Mouse (Mus musculus) frontal cortex, postnatal 36 days (tissue): ENCODE results near the gene Cdc42ep1.
A peak's percentile ranks its signal among the peaks of the same experiment; 100 is the strongest.
"Not testable (repeated sequence)": the region's sequence is repeated elsewhere in the genome, so short reads cannot be mapped to it uniquely, and the experiment has no call there.

ENCODE experiments used
- DNase-seq, 2 experiments: peaks; one replicate each; pipeline ENCODE4 v3.0.0; 2022; ENCODE audit warnings: low spot score in 2 of 2

The Cdc42ep1 gene

GRCm38 (mm10) chr15:78878792-78879516 lies 36.5 kb downstream of the Cdc42ep1 start:
- not testable (repeated sequence) for DNase-seq

DNA sequence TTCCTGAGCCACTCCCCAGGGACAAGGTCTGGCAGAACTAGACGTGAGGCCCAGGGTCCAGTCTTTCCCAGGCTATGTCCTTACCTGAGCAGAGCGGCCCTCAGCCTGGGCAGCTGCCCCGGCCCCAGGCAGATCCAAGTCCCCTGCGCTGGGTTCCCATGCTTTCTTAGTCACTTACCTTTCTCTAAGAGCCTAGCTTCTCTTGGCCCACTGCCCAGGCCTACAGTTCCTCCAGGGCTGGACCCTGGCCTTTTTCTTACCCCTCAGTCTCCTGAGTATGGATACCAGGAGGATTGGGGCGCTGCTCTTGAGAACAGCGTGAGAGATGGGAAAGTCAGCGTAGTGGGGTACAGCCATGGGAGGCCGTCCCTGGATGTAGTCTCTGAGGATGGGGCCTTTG lies 38.0 kb downstream of the Cdc42ep1 start:
- no peak for DNase-seq

DNA sequence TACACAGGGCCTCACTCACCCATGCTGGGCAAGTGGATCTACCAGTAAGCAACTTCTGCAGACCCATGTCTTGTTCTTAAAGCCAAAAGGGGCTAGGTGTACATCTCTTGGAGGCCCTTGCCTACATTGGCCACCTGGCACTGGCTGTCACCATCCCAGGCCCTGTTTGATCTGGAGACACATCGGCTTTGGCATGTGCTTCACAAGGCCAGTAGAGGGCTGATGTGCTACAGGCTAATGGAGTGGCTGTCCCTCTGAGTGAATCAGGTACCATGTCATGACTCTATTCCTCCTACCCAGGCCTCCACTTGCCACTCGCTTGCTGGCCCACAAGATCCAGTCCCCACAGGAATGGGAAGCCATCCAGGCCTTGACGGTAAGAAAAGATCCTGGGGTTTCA lies 39.4 kb downstream of the Cdc42ep1 start:
- DNase-seq, result no peak

GRCm38 (mm10) chr15:78889401-78889853 lies 47.0 kb downstream of the Cdc42ep1 start:
- DNase-seq, result no peak

GRCm38 (mm10) chr15:78892440-78892839 lies 50.0 kb downstream of the Cdc42ep1 start:
- DNase-seq, result no peak

DNA sequence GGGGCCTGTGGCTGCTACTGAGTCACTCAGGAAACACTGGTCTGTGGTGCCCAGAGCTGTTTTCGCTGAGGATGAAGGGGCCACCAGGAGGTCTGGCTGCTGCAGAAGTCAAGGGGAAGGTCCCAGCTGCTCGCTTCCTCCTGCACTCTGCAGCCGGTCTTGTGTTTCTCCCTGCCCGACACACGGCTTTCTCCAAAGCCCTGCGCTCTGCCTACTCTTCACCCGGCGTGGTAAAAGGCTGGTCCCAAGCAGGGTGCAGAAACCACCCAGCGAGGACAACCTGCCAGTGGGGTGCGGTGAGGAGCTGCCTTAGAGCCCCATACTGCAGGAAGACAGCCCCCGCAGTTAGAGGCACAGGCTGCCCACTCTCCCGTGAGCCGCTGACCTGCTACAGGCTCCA lies 52.3 kb downstream of the Cdc42ep1 start:
- DNase-seq, result no peak

GRCm38 (mm10) chr15:78895741-78896140 lies 53.3 kb downstream of the Cdc42ep1 start:
- no peak for DNase-seq

DNA sequence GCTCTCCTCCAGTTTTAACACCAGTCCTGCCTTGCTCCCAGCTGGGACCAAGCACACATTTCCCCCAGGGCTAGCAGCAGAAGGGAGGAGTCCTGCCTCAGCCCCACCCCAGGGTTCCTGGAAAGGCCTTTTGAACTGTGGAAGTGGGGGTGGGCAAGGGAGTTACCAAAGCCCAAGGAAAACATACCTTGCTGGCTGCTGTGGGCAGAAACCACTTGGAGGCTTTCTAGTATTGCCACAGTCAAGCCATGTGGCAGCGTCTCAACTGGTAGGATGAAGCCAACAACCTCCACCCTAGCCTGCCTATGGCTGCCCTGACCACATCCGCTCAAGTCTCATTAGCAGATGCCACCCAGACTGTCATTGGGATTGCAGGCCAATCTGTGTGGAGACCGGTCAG lies 53.7 kb downstream of the Cdc42ep1 start:
- no peak for DNase-seq

DNA sequence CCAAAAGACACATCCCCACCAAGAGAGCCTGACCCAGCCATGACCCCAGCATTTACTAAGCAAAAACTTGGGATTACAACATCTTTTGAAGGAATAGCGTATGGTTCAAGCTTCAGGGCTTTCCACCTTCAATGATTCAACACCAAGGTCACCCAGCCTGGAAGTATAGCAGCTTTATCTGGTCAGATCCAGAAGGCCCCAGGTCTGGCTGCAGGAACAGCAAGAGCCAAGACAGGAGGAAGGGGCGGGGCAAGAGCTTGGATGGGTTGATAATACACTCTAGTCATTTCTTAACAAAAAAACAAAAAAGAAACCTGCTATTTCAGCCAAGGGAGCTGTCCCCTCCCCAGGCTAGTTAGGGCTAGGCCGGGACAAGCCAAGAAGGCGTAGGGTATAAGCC lies 55.1 kb downstream of the Cdc42ep1 start:
- no peak for DNase-seq

DNA sequence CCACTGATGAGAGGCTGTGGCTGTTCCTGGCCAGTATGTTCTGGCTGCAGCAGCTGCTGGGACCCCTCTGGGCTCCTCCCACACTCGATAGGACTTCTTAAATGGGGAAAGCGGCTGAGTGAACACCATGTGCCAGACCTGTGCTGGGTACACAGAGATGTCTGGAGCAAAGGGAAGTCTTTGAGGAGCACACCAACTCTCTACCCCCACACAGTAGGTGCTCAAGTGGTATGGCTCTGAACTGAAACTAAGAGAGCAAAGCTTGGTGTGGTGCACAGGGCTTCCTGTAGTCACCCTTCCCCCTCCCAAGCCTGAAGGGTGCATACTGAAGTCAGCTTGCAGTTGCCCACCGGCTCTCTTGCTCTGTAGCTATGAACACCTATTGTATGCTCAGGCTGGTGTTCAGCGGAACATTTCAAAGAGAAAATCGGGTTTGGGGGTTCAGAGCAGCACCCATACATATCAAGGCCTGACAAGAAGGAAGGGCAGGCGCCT lies 56.1 kb downstream of the Cdc42ep1 start:
- DNase-seq, result no peak

GRCm38 (mm10) chr15:78899409-78899739 lies 57.0 kb downstream of the Cdc42ep1 start, which contains the start of gene Gm49510:
Gene Gm49510, plus strand, starts transcription at chr15:78899667.
- no peak for DNase-seq

GRCm38 (mm10) chr15:78899740-78900584 lies 57.5 kb downstream of the Cdc42ep1 start, which contains the start of gene Sh3bp1:
Gene Sh3bp1, plus strand, starts transcription at chr15:78899768.
- DNase-seq, result peak; percentile 50 to 61
